Mouse (Mus musculus) embryonic fibroblast, embryonic 13.5 days (primary cell): ENCODE measurements at regions not wholly inside any gene's neighbourhood (a gene's known extent, or its start where the extent isn't known, plus 50 kb on each side); places are given as distances from the start of the nearest gene placed in this dataset.

Experiments
- CTCF ChIP-seq: IDR thresholded peaks from 2 replicates; pipeline ENCODE4 v1.5.1; 2011; ENCODE audit warnings: mild to moderate bottlenecking, control low read depth, low read length, moderate library complexity, borderline replicate concordance; ENCODE audit not compliant: insufficient read depth
- POLR2A ChIP-seq: IDR thresholded peaks from 2 replicates; pipeline ENCODE4 v1.6.1; 2011; ENCODE audit warnings: low read depth, mild to moderate bottlenecking, control low read depth, low read length, moderate library complexity

DNA sequence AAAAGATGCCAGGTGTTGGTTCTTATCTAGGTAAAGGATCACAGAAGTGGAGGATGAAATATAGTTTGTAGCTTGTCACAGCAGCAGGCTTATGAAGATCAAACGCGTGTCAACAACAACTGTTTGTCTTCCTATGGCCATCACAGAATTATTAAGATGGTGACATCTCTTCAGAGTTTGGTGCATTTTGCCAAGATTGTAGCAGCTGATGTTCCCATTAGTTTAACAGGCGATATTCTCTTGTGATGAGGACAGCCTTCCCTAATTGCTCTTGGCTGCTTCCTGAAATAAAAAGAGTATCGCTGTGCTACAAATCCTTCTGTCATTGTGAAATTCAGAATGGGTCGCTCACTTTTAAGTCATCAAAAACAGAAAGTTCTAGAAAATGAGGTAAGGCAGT is 344.7 kb downstream of the Mdfic start:
- TF ChIP-seq CTCF (no peak), POLR2A (no peak)
